Mouse (Mus musculus): Measurements from ENCODE around the gene Nrap.

GRCm38 (mm10) chr19:56277140-56277804 lies 112.6 kb downstream of the Nrap start:
- TF ChIP-seq TCF12 (IDR thresholded peaks at IDR 0.05; ENCODE audit: insufficient read depth, poor library complexity, severe bottlenecking): no peak
- no peak for TF ChIP-seq POLR2A (IDR thresholded peaks at IDR 0.05; ENCODE audit: insufficient read length, low read depth)
- no peak for TF ChIP-seq CEBPB (IDR thresholded peaks at IDR 0.05; ENCODE audit: insufficient read depth, poor library complexity, severe bottlenecking)
